Mouse (Mus musculus) brain, embryonic 14.5 days (tissue): Measurements from ENCODE around the gene Vars2. TPM values are rescaled to one million over a fixed set of nuclear protein-coding genes. Genes with fewer than 3 reads are reported as not detected.

Experiments
- DNase-seq: peaks from one replicate; pipeline ENCODE4 v3.0.0-alpha.2; 2011; ENCODE audit warnings: low read depth
- CTCF ChIP-seq: fragments of 200-500 bp; IDR thresholded peaks from 2 replicates; pipeline ENCODE4 v1.5.1; 2012; ENCODE audit warnings: inconsistent platforms, mild to moderate bottlenecking, moderate library complexity, borderline replicate concordance; ENCODE audit not compliant: insufficient read depth, insufficient read length; ENCODE audit errors: extremely low read depth
- POLR2A ChIP-seq: fragments of 200-500 bp; IDR thresholded peaks from 2 replicates; pipeline ENCODE4 v1.6.1; 2012; ENCODE audit warnings: mild to moderate bottlenecking, inconsistent platforms, borderline replicate concordance; ENCODE audit not compliant: poor library complexity, insufficient read depth, insufficient read length, severe bottlenecking; ENCODE audit errors: extremely low read depth
- polyA plus RNA-seq: library from polyadenylated mRNA; depleted of rRNA; stranded (reverse); fragments of >200 nt; gene quantifications from 2 replicates; pipeline ENCODE4 v1.2.3, GENCODE M21; 2012

The Vars2 gene
- polyA plus RNA-seq, 1 experiment, result 36.8 TPM

DNA sequence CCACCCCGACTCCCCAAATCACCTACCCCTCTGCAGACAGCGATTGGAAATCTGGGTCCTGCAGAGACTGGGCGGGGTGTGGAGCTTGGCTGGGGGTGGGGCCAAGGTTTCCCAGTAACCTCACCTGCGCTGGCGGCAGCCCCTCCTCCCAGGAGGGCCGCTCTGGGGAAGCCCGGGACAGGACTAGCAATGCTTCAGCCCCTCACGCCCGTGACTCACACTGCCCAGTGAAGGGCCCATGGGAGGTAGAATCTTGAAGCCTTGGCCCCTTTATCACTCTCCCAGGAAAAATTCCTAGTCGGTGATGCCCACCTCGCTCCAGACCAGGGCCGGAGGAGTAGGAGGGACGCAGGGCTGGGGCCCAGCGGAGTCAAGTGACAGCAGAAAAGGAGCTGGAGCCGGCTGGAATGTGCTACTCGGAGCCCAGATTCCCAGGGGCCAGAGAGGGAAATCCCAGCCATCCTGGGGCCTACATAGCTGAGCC is 34.6 kb upstream of the Vars2 start:
- TF ChIP-seq CTCF (no peak), POLR2A (no peak)
- DNase-seq, result peak; percentile 64

DNA sequence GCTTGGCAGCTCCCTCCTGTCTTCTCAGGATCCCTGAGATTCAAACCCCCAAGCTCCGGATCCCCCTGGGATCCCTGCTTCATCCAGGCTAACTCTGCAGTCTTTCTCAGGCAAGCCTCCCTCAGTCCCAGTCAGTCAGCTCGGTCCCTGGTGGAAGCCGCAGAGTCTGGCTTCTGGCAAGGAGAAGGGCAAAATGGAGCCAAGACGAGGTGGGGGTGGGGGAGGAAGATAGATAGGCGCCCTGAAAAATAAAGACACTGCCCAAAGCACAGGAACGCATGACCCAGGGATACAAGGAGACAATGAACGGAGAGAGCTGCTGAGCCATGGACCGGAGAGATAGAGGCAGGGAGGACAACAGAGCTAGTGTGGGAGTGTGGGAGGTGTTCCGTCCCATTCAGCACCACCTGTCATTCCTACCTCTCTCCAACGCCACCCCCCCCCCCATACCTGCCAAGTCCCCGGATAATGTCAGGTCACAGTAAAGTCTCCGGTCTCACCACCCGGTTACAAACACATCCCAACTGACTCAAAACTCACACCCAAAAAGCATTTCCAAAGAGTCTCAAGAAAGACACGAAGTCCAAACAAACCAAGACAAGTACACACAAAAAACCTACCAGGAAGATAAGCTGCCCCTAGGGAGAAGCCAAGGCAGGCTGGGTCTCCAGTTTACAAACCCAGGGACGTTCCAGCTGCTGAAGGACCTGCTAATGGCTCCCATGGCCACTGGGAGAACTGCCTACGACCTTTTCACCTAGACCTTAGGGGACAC is 34.0 kb upstream of the Vars2 start:
- DNase-seq, result peak; percentile 75
- TF ChIP-seq POLR2A (no peak), CTCF (no peak)

DNA sequence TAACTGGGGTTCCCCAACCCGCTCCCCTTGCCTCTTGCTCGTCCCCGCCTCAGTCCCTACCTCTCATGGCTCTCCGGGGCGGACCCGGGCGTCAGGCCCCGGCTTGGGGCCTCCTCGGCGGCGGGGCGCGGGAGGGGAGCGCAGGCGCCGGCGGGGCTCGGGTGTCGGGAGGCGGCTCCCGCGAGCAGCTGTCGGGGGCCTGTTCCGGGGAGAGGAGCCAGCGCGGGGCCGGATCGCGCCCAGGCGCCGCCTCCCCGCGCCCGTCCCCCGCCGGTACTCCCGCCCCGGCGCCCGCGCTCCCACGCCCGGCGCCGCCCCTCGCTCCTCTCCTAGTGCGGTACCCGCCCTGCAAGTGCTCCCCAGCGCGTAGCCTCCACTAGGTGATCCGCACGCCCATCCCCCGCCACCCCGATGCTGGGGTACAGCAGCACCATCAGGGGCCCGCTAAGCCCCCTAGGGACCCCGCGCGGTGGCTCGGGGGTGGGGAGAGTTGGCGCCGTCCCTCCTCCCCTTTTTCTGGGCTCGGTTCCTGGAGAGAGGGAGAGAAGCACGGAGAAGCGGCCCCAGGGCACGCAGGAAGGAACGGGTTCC is 33.1 kb upstream of the Vars2 start:
- TF ChIP-seq CTCF (0 out of 2 replicates have a peak, but pooled peaks have one; percentile 0), POLR2A (peak; percentile 13; the same call in 1 of the 2 replicates)
- peak; percentile 92 for DNase-seq

DNA sequence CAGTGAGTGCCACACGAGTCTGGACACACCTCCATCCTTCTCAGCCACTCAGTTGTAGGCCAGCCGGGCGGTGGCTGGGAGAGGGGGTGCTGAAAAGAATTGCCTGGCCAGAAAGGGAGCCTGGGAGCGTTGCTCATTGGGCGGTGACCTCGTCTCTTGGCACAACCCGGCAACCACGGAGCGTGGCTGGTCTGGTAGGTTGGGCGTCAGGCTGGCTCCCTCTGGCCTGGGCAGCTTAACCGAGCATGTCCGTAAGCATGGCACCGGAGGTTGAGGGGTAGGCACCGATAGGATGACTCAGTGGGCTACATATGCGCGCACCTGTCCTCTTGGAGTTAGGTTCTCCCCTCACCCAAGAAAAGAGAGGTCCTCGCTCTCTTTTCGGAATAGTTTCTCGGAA is 32.5 kb upstream of the Vars2 start:
- DNase-seq, result peak; percentile 78
- no peak for TF ChIP-seq CTCF
- TF ChIP-seq POLR2A, result no peak

DNA sequence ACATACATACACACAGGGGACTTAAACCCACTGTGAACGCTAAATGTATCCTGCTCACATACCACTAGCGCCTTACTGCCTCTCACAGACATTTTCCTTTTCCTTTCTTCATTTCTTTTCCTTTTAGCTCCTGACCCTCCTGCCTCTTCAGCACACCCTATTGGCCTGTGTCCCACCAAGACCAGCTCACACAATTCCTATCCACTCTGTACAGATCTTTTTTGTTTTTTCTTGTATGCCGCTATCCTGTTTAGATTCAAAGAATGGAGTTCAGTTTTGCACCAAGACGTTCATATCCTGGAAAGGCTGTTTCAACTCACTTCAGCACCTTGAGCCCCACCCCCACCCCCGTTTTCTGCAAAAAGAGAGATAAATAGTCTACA is 31.1 kb upstream of the Vars2 start:
- no peak for TF ChIP-seq POLR2A
- DNase-seq, result no peak

DNA sequence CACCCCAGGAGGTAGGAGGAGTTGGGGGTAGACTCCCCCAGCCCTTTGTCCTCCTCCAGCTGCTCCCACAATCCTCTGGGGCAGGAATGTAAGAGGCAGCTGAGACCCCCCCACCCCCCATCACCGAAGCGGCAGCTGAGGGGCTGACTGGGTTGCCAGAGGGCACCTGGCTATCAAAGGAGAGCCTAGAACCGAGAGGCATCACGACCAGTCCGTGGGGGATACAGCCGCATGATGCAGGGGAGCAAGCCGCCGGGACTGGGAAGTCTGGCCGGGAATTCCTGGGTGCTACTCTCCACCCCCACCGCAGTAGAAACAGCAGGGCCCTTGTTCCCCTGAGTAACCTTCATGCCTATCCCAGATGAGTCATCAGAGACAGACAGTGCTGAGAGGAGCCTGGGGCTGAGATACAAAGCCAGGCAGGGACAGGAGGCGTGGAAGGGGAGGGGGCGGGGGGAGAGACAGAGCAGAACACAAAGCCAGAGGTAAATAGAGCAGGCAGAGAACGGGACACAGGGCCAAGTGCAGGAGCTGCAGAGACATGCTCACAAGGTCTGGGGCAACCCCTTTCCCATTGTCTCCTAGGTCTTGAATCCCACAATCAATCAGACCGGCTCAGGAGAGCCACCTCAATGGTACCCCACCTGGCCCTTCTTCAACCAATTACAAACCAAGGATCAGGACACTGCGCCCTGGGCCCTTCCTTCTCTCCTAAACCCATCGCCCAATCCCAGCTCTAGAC is 30.5 kb upstream of the Vars2 start:
- TF ChIP-seq CTCF (no peak), POLR2A (peak; percentile 47; the same call in 1 of the 2 replicates)

DNA sequence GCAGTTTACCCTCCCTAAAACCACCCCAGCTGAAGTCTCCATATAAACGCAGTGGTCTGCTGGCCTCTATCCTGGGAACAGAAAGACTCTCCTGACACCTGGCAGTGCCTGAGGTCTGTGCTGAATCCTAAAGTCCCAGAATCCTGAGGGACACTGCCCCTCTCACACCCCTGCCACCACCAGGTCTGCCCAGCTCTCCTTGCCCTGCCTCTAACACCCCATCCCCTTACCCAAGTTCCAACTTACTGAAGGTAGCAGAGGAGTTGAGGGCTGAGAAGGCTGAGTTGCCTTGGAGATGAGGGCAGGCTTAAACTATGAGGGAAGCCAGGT is 30.0 kb upstream of the Vars2 start:
- no peak for DNase-seq
- no peak for TF ChIP-seq POLR2A
- no peak for TF ChIP-seq CTCF

More for the DNA sequence above, 30.5 kb upstream of the Vars2 start:
- DNase-seq, result peak; percentile 94

DNA sequence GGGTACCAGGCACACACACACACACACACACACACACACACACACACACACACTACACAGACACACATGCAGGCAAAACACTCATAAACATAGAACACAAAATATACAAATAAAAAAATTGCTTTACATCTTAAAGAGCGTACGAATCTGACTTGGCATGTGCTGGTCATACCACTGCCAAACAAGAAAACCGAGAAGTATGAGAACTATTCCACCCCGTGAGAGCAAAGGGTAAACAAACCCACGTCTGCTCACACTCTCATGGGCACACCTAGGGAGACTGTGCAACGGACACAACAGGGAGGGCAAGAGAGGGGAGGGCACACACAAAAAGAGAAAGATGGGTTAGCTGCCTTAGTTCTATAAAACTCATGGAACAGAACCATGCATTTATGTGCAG is 29.3 kb upstream of the Vars2 start:
- TF ChIP-seq POLR2A, result no peak
- DNase-seq, result no peak

DNA sequence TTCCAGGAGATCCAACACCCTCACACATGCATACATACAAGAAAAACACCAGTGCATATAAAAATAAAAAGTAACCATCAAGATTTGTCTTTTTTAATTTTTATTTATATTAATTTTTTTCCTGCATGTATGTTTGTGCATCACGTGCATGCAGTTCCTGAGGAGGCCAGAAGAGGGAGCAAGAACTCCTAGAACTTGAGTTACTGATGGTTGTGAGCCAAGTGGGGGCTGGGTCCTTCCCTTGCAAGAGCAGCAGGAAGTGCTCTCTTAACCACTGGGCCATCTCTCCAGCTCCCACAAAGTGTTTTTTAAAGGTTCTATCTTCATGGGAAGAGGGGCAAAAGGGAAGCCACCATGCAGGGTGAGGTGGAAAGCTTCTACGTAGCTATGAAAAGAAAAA is 27.9 kb upstream of the Vars2 start:
- peak; percentile 54; the same call in 1 of the 2 replicates for TF ChIP-seq CTCF
- TF ChIP-seq POLR2A, result no peak

DNA sequence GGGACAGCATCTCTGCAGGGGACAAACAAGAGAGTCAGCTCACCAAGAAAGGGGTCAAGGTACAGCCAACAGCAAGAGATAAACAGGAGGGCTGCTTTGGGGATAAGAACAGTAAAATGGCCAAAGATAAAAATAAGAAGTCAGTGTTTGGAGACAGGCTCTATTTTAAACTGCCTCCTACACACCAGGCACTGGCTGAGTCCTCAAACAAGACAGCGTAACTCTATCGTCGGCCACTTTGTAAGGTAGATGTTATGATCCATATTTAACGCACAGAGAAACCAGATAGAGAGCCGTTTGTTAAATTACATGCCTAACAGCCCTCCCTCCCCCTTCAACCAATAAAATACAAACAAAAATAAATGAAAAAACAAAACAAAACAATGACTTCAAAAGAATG is 26.5 kb upstream of the Vars2 start:
- no peak for DNase-seq
- TF ChIP-seq CTCF, result no peak
- no peak for TF ChIP-seq POLR2A

More for the DNA sequence above, 27.9 kb upstream of the Vars2 start:
- DNase-seq, result peak; percentile 64

DNA sequence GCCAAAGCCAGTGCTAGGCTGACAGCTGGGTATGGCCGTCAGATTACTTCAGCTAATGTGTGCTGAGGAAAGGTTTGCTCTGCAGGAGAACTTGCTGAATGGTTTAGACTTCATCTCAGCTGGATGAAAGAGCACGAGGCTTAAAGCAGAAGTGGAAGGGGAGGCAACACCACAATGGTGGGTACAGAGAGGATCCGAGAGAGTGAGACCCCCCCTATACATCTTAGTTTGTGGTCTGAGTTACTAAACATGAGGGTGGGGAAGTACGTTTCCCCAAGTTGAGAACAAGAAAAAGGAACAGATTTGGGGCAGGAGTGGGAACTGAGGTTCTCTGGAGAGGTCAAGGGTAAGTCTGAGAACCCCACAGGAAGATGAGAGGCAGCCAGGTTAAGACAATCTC is 25.0 kb upstream of the Vars2 start:
- TF ChIP-seq POLR2A (no peak), CTCF (no peak)
- no peak for DNase-seq

DNA sequence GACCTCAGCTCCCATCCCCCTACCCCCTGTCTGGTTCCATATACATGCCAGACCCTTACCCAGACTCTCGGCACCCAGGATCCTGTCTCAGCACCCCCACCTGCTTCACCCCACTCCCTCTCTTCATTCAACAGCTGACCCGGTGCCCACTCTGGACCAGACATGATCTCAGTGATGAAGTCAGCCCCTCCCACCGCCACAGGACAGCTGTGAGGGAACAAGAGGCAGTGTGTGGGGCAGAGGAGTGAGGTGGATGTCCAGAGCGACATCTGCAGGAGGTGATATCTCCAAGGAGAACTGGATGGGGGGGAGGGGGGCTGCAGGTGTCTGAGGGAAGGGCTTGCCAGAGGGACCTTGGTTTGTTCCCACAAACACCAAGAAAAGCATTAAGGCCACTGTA is 24.4 kb upstream of the Vars2 start:
- no peak for DNase-seq

DNA sequence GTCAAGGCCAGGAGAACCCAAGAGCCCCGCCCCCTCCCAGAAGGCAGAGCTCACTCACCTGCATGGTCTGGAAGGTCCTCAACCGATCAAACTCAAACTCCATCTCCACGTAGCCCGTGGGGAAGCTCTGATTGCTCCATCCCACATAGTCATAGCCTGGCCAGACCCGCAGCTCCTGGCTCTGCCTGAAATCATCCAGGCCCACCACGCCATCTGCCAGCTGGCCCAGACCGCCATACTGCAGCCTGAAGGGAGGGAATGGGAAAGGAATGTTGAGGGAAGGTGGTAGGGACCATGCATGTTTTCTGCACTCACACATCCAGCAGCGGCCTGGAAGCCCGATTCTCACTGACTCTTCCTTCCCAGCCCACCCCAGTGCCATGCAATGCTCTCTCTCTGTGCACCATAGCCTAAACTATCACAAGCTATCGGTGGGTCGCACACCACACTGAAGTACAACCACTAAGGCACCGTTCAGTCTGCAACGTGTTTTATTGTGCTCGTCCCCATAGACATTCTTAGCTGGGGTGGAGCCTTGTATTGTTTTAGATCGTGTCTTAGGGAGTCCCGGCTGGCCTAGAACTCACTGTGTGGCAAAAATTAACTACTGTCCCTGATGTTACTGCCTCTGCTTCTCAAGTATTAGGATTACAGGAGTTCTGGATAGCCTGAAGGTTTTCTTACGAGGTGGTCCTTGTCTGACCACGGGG is 22.7 kb upstream of the Vars2 start:
- no peak for DNase-seq
- no peak for TF ChIP-seq CTCF
- no peak for TF ChIP-seq POLR2A

More for the DNA sequence above, 24.4 kb upstream of the Vars2 start:
- no peak for TF ChIP-seq CTCF
- no peak for TF ChIP-seq POLR2A
